Mouse (Mus musculus) liver, embryonic 14.5 days (tissue): Measurements from ENCODE around the gene Dusp10.

Experiments used
- CTCF ChIP-seq: IDR thresholded peaks from 2 replicates; pipeline ENCODE4 v1.5.1; 2016; ENCODE audit warnings: antibody characterized with exemption, low read depth, control low read depth
- EP300 ChIP-seq: IDR thresholded peaks from 2 replicates; pipeline ENCODE4 v1.6.1; 2016; ENCODE audit warnings: antibody characterized with exemption, low read depth

- TF ChIP-seq CTCF (no peak), EP300 (no peak)
Observed at GRCm38 (mm10) chr1:184027039-184027438, 13.9 kb downstream of the Dusp10 start.
